Mouse (Mus musculus) heart, adult 9 months (tissue): ENCODE measurements around the gene Klhl5.

Experiments
- DNase-seq, 2 experiments: peaks; one replicate each; pipeline ENCODE4 v3.0.0; 2022; ENCODE audit warnings: low spot score in 2 of 2

The Klhl5 gene

DNA sequence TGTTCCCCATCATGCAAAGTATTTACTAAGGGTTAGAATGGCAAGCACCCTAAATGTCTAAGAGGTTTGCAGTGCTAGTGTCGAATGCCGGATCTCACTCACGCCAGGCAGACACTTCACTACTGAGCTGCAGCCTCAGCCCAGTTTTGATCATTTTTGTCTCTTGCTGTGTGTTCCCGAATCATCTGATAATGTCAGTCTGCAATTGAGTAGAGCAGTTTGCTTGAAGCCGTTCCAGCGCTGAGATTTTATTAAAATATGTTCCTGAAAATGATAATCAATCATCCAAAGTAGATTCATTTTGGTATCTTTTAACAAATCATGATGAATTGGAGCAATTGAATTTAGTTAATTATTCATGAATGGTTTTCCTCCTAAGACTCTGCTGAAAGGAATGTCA, 39.4 kb downstream of the Klhl5 start:
- DNase-seq = no peak

DNA sequence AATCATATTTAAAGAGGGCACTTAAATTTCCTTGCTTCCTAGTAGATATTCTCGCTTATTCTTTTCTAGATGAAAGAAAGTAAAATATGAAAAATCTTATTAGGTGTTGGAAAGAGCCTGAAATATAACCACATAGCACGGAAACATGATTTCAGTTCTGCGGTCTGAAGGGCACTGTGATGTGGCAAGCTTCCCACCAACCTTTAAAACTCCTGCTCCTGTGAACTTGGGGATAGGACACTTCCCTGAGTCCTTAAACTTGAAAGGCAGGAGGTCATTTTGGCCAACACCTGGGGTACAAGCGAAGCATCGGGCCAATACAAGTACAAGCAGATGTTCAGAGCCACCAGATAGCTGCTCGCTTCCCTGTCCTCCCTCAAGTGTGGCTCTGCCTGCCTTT, 42.4 kb downstream of the Klhl5 start:
- DNase-seq = no peak

DNA sequence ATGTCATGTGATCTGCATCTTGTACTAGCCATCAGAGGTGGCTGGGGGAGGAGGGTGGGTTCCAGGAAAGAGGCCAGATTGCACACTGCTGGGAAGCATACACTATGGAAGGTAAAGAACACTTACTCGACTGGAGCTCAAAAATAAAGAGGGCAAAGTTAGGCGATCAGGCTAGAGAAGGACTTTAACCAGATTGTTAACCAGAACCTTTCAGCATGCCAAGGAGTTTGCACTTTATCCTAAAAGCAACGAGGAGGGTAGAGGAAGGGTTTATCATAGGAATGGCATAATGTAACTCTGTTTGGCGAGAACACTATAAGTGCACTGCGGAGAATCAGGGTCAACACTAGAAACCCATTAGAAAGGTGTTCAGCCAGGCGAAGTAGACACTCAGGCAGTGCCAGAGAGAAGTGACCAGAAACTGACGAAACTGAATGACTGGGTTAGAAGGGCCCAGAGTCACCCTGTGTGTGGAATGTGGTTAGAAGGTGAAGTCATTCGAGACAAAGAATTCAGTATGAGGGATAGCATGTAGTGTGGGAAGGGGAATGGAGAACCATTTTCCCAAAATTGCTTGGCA, 43.1 kb downstream of the Klhl5 start:
- no peak for DNase-seq

DNA sequence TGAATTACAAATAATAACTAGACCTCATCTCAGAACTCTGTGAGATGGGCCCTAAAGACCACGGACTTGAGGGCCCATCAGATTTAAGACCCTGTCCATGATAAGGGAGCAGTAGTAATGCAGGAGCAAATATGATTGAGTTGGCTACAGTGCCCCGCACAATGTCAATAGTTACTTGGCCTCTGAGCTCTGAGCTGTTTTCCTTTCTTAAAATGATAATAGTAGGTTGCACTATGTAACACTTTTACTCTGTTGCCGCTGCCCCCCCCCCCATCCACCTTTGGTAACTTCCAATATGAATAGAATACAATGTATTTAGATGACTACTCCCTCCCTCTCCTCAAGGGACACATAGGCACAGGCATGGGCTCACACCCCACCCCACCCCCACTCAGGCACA, 43.9 kb downstream of the Klhl5 start:
- no peak for DNase-seq

DNA sequence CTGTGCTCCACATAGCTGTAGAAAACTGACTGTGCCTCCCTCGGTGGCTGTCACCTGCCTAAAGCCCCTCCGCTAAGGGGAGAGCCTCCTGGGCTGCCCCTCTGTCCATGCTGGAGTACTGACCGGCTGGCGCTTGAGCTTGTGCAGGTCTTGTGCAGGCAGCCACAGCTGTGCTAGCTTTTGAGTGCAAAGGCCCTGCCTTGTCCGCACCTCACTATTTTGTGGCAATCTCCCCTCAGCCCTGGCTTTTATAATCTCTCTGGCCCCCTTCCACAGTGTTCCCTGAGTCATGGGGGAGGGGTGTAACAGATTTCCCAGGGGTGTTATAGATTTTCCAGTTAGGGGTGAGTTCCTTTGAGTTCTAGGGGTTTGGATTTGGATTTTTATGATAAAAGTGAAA, 44.4 kb downstream of the Klhl5 start:
- no peak for DNase-seq

DNA sequence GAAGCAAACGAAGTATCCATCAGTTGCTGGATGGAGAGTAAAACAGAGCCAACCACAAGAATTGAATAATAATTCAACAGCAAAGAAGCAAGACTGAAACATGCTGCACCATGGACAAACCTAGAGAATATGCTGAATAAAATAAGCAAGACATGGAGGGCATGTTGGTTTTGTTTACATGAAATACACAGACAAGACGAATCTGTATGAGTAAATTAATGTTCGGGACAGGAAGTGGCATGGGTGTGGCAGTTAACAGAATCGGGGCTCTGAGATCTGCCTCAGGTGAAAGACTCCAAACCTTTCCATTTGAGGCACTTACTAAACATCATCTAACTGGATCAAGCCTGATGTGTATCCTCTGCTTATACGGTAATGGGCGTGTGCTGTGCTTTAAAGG, 46.9 kb downstream of the Klhl5 start:
- no peak for DNase-seq

DNA sequence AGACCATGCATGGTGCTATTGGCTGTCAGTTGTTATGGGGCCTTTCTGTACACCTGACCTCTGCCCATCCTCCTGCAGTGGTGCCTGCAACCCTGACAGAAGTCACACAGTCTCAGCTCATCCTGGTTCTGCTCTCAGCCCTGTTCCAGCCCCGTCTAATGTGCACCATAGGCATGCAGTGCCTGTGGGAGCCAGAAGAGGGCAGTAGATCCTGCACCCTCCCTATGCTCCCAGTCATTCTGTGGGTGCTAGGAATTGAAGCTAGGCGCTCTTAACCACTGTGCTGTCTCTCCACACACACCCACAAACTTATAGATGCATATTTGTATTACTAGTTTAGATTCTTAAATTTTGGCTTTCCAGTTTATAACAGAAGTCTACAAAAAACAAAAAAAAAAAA, 49.5 kb downstream of the Klhl5 start:
- peak in 1 of 2 experiments; percentile 8 for DNase-seq

DNA sequence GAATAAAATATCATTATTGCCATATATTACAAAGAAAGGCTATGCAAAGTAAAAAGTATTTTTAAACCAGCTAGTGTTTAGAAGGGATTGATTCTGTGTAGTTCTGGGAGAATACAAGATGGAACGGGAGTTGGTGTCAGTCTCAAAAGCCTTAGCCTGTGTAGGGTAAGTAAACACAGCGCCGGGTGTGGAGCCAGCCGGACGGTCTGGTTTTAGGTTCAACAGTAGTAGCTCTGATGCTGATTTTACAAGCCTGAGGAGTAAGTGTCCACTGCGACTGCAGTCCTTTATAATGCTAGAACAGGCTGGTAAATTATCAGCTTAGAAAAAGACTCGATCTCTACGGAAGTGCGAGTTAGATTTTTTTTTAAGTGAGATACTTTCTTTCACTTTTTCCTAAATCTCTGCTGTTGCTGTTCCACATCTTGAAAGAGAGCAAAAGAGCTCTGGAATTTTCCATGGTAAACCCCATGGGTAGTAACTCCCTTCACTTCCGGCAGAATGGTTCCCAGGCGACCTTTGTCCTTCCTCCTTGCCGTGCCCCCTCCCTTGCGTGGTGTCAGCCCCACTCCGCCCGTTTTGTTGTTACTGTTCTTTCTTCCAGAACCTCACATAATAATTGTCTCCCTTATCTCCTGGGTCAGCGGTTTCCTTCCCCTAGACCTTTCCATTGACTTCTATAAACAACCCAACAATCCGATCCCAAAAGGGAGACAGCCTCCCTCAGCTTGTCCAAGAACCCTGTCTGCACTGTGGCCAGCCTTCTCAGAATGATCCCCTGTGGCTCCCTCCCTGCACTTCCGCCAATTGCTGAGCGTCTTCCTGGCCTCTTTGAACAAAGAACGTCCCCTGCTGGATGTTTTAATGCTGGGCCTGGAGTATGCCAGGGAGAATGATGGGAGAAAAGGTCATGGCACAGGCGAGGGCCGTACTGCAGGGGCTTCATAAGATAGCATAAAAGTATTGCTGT, 50.4 kb downstream of the Klhl5 start:
- peak; percentile 89 to 90 for DNase-seq

DNA sequence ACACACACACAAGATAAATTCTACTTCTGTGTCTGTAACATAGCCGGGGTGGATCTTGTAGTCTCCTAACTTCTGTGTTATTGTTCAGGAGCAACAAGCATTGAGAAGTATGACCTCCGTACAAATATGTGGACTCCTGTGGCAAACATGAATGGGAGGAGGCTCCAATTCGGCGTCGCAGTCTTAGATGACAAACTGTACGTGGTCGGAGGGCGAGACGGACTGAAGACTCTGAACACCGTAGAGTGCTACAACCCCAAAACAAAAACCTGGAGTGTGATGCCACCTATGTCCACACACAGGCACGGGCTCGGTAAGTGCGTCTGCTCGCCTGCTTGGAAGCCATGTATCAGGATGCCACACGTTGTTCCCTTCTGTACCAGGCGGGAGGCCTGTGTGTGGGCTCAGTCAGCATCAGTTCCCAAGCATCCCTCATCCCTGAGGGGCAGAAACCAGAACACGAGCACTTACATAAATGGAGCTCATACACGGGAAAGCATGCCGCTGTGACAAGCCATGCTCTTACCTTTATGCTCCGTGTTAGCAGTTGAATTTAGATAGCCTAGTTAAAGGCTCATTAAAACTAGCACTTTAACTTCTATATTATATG, 51.5 kb downstream of the Klhl5 start:
- DNase-seq = no peak

DNA sequence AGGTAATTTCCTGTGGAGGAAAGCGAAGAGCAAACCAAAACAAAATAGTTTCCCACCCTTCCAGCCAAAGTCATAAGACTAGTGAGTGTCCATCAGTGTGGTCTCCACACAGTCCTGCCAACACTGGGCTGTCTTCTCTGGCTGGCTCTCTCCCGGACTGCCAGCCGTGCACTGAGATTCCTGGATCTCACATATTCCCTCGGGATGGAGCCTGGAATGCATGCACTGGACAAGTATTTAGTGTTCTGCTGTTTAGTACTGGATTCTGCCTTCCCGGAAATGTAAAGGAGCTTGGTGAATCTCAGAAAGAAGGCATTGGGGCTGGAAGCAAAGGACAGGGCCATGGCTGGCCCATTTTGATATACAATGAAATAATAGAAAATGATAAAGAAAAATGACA, 55.7 kb downstream of the Klhl5 start:
- DNase-seq = no peak

DNA sequence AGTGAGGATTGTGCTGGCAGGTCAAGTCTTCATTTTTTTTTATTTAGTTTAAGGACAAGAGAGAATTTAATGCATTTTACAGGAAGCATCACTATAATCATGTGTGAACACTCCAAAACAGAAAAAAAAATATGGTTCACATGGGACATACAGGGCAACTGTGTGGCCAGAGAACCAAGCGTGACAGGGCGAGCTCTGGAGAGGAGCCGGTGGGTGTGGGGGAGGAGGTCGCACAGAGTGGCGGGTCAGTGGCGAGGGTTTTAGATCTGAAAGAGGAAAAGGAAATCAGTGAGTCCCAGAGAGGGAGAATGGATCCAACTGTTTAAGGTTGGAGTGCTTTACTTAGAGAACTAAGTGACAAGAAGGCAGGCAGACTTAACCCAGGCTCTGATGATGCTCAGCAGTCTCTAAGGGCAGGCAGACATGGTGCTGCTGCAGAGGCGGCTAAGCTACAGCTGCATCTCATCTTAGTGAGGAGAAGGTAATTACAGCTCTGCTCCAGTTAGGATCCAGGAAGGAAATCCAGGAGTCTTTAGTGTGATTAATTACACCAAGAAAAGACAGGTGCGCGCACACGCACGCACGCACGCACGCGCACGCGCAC, 56.3 kb downstream of the Klhl5 start:
- DNase-seq = no peak

DNA sequence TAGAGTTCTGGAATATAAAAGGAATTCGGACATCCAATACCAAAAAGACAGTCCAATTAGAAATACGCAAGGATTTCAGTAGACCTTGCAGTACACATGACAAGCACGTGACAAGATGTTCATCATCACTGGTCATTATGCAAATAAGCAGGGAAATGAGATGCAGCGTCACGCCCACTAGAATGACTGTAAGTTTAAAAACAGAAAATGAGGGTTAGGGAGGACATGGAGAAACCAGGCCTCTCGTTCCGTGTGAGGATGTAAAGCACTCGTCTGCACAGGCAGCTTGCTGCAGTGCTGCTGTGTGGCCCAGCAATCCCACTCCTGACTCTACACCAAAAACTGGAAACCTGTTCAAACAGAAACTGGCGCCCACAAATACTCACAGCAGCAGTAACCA, 62.9 kb downstream of the Klhl5 start:
- no peak for DNase-seq

DNA sequence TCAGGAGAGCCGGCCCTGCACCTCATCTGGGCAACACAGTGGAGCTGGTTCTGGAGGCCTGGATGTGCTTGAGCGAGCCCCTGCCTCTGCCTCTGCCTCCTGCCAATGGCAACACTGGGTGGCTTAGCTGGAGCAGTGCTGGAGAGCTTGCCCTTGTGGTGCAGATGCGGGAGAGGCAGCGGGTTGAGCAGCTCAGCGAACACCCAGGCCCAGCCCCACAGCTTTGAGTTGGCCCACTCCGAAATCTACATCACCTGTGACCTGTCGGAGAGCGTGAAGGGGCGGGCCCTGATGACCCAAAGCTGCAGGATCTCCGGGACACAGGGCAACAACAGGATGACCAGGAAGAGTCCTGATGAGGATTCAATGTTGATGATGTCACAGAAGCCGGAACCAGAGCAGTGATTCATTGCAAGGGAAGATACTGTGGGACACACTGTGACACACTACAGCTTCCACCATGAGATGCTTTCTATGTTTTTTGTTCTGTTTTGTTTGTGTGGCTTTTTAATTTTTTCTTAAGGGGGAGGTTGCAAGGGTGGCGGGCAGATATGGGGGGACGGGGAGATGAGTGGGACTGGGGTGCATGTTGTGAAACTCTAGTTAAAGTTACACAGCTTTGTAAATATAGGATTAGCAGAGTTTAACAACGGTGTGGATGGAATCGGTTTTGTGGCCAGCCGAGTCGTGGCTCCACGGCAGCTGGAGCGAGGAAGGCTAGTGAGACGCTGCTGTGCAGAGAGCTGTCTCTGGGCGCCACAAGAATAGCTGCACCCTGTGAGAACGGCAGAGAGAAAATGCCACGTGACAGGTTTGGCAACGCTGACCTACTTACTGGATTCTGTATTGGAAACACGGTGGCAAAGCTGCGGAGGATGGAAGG, 67.9 kb downstream of the Klhl5 start:
- DNase-seq = no peak

DNA sequence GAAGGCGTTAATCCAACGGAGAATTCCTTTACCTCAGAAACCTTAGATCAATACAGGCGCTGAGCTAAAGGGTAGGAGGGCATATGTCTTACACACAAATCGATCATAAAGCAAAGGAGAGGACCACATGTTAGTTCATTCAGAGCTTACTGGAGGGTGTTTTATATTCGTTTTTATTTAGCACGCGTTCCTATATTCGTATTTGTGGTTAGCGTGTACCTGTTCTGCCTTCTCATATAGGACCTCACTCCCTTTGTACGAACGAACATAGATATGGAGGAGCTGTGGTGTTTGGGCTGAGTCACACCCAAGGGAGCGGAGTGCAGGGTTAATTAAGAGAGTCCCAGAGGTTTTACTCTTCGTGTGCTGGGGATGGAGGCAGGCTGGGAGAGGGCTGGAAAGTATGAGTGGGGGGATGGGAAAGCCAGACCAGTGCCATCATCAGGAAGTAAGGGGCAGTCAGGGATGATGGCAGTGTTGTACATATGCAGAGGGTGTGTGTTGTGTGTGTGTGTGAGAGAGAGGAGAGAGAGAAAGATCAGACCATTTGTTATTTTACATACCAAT, 68.7 kb downstream of the Klhl5 start:
- DNase-seq = no peak

DNA sequence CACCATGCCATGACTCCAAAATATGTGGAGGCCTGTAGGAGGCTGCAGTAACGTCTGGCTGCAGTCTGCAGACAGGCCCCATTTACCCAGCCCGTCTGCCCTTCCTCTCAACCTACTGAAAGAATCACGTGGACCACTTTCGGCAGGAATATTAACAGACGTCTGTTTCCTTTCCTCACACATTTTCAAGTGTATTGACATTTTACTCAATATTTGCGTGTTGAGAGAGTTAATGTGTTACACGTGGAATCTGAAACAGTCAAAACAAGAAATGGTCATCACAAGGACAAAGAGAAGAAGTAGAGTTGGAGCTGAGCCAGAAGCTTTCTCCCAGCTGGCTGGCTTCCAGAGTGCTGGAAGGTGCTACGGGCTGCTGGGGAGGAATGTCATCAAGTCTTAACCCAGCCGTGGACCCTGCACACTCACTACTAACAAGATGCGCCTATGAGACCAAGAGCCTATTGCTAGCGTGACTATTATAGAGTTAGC, 69.7 kb downstream of the Klhl5 start:
- no peak for DNase-seq

DNA sequence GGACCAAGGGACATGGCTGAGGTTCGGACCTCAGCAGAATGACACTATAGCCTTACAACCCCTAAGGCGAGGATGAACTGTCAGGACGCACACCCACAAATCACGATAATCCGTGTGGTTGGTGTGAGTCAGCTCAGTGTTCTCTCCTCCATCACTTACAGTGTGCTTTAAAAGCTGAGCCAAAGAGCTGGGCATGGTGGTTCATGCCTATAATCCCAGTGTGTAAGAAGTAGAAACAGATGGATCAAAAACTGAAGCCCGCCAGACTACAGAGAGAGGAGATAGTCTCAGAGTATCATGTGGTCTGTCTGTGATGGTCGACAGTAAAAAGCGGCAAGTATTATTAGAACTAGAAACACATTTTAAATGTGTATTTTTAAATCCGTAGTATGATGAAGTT, 71.1 kb downstream of the Klhl5 start:
- no peak for DNase-seq

DNA sequence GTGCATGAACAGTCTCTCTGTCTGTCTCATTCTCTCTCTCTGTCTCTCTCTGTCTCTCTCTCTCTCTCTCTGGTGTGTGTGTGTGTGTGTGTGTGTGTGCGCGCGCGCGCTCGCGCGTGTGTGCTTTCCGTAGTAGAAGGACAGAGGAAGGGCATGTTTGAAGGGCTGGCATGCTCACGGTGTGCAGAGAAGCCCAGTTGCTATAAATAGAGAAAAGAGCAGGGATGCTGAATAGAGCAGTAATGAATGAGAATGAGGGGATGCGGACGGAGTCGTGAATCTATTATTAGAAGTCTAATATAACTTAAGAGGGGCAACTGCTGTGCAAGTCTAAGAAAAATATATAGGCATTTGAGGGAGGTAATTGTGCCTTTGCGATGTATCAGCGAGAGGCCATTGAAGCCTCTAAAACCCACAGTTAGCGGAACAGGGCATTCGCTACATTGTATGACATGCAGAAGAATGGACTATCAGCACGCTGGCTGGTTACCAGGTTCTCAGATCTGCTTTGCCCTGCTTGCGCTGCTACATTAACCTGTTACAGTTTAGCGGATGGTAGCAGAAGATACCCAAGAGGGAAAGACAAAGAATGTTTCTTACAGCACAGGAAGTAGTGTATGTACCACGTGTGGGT, 73.9 kb downstream of the Klhl5 start:
- DNase-seq = no peak

DNA sequence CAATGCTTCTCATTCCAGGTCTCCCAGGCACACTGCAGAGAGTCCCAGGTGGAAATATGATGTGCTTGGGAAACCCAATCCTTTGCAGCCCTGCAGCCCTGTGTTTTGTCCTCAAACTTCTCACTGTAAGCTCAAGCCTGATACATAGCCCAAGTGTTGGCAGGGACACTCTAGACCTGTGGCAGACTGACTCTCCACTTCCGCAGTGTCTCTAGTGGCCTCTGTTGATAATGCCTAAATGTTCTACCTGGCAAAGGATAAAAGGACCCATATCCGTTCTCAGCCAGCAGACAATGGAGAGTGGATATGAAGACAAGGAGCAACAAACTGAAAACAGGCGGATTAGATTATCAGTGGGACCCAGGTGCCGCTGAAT, 74.4 kb downstream of the Klhl5 start:
- DNase-seq = no peak

DNA sequence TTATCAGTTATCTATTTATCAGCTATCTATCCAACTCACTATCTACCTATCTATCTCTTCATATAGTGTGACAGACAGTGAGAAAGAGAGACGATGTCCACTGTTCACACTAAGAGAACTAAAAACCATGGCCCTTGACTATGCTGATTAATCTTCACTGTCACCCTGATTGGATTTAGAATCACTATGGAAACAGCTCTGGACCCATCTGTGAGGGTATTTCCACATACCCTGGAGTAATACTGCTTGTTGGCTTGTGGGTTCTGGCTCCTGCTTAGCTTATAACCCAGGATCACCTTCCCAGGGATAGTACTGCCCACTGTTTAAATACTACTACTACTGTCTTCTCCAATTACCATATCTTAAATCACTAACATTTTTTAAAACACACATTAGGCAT, 74.9 kb downstream of the Klhl5 start:
- DNase-seq = no peak

DNA sequence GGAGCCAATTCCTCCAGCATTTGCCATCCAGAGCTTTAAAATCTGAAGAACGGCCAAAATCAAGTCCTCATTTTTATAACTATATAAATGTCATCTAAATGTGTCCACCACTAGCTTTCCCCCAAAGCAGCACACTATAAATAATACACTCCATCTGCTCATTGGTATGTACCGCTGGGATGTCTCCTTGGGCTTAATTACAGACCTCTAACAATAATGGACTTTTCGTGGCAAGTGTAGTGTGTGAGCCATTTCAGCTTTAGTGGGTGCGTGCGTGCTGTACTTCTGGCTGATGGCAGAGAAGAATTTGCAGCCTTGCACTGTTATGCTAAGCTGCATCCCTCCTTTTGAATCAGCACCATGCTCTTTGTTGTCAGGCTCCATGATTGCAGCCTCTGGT, 84.3 kb downstream of the Klhl5 start:
- DNase-seq = no peak

DNA sequence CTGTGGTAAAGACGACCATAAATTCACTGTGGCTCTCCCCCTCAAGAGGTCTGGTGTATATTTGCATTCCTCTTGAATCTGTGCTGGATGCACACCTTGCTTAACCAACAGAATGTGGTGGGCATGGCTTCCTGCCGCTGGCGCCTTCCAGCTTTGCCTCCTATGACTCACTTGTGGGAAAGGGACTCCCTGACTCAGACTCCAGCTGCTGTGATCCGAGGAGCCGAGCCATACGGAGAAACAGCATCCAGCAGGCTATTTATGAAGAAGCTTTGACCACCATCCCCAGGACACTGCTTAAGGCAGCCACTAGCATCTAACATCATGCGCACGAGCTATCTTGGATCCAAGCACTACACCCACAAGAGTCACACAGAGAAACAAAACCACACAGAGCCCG, 87.1 kb downstream of the Klhl5 start:
- DNase-seq = no peak
